Mouse (Mus musculus): ENCODE data around the gene A630023A22Rik. TPM values are rescaled to one million over a fixed set of nuclear protein-coding genes. Genes with fewer than 3 reads are reported as not detected.
A peak's percentile ranks its signal among the peaks of the same experiment; 100 is the strongest.

The A630023A22Rik gene
- polyA plus RNA-seq, 1 experiment from 2014 or later: 0.37 TPM

- ATAC-seq (no peak), DNase-seq (ENCODE audit: low spot score) (no peak)
- Histone ChIP-seq H3K27ac (ENCODE audit: low read length) (no peak overlapping the region), H3K36me3 (ENCODE audit: insufficient read depth, low read length) (no peaks in the 10 kb centered on the region), H3K4me3 (ENCODE audit: low read depth, low read length) (no peak overlapping the region), H3K9ac (replicated peaks; ENCODE audit: low read depth) (no peak overlapping the region), H3K4me1 (ENCODE audit: insufficient read depth, low read depth, low read length) (no peaks in the 10 kb centered on the region), H3K9me3 (ENCODE audit: low read length) (no peaks in the 10 kb centered on the region), H3K27me3 (replicated peaks; ENCODE audit: insufficient read depth, low read length) (no peaks in the 10 kb centered on the region), H3K4me2 (replicated peaks; ENCODE audit: low read depth, low read length) (no peak overlapping the region)
- WGBS: 57% methylated on average over 4 of the region's 4 CpGs
- no peak for TF ChIP-seq EP300 (IDR thresholded peaks at IDR 0.05)
- no peak for TF ChIP-seq CTCF (IDR thresholded peaks at IDR 0.05)
Measured at GRCm38 (mm10) chr14:34078293-34078692, 24.3 kb downstream of the A630023A22Rik start.

GRCm38 (mm10) chr14:34077222-34077621, 25.3 kb downstream of the A630023A22Rik start:
- H3K36me3 ChIP-seq (ENCODE audit: insufficient read depth, low read length): no peaks in the 10 kb centered on the region
- no peaks in the 10 kb centered on the region for H3K9me3 ChIP-seq (ENCODE audit: low read length)
- no peaks in the 10 kb centered on the region for H3K4me1 ChIP-seq (ENCODE audit: insufficient read depth, low read depth, low read length)
- WGBS: 55% methylated on average over 5 of the region's 5 CpGs
- ATAC-seq (no peak), DNase-seq (ENCODE audit: low spot score) (no peak)
- H3K27me3 ChIP-seq (replicated peaks; ENCODE audit: insufficient read depth, low read length): no peaks in the 10 kb centered on the region
- no peak overlapping the region for H3K9ac ChIP-seq (replicated peaks; ENCODE audit: low read depth)
- no peak for TF ChIP-seq CTCF (IDR thresholded peaks at IDR 0.05)
- no peak for TF ChIP-seq EP300 (IDR thresholded peaks at IDR 0.05)
- no peak overlapping the region for H3K4me2 ChIP-seq (replicated peaks; ENCODE audit: low read depth, low read length)
- H3K27ac ChIP-seq (ENCODE audit: low read length): no peak overlapping the region
- H3K4me3 ChIP-seq (ENCODE audit: low read depth, low read length): no peak overlapping the region

- no peak overlapping the region for H3K9ac ChIP-seq (replicated peaks; ENCODE audit: low read depth)
- H3K4me2 ChIP-seq (replicated peaks; ENCODE audit: low read depth, low read length): no peak overlapping the region
- no peak overlapping the region for H3K4me3 ChIP-seq (ENCODE audit: low read depth, low read length)
- H3K4me1 ChIP-seq (ENCODE audit: insufficient read depth, low read depth, low read length): no peaks in the 10 kb centered on the region
- ATAC-seq (no peak), DNase-seq (ENCODE audit: low spot score) (peak; percentile 16)
- H3K9me3 ChIP-seq (ENCODE audit: low read length): no peaks in the 10 kb centered on the region
- no peaks in the 10 kb centered on the region for H3K36me3 ChIP-seq (ENCODE audit: insufficient read depth, low read length)
- no peak for TF ChIP-seq EP300 (IDR thresholded peaks at IDR 0.05)
- TF ChIP-seq CTCF (IDR thresholded peaks at IDR 0.05): no peak
- WGBS: 28% methylated on average over 4 of the region's 4 CpGs
- no peaks in the 10 kb centered on the region for H3K27me3 ChIP-seq (replicated peaks; ENCODE audit: insufficient read depth, low read length)
- no peak overlapping the region for H3K27ac ChIP-seq (ENCODE audit: low read length)
Measured at GRCm38 (mm10) chr14:34075346-34075745, 27.2 kb downstream of the A630023A22Rik start.

- no peak overlapping the region for H3K9ac ChIP-seq (replicated peaks; ENCODE audit: low read depth)
- ATAC-seq (no peak), DNase-seq (ENCODE audit: low spot score) (no peak)
- H3K9me3 ChIP-seq (ENCODE audit: low read length): no peaks in the 10 kb centered on the region
- H3K27me3 ChIP-seq (replicated peaks; ENCODE audit: insufficient read depth, low read length): no peaks in the 10 kb centered on the region
- H3K27ac ChIP-seq (ENCODE audit: low read length): no peak overlapping the region
- H3K4me2 ChIP-seq (replicated peaks; ENCODE audit: low read depth, low read length): no peak overlapping the region
- TF ChIP-seq CTCF (IDR thresholded peaks at IDR 0.05) (no peak), EP300 (IDR thresholded peaks at IDR 0.05) (no peak)
- H3K36me3 ChIP-seq (ENCODE audit: insufficient read depth, low read length): no peaks in the 10 kb centered on the region
- 64% methylated on average over 6 of the region's 6 CpGs for WGBS
- H3K4me3 ChIP-seq (ENCODE audit: low read depth, low read length): no peak overlapping the region
- no peaks in the 10 kb centered on the region for H3K4me1 ChIP-seq (ENCODE audit: insufficient read depth, low read depth, low read length)
Measured at GRCm38 (mm10) chr14:34071665-34072064, 30.9 kb downstream of the A630023A22Rik start.

- Histone ChIP-seq H3K4me2 (replicated peaks; ENCODE audit: low read depth, low read length) (no peak within 1 kb of the TSS), H3K4me3 (ENCODE audit: low read depth, low read length) (no peak within 1 kb of the TSS), H3K27me3 (replicated peaks; ENCODE audit: insufficient read depth, low read length) (no peaks in the 10 kb centered on the region), H3K9ac (replicated peaks; ENCODE audit: low read depth) (no peak within 1 kb of the TSS), H3K36me3 (ENCODE audit: insufficient read depth, low read length) (no peaks in the 10 kb centered on the region), H3K27ac (ENCODE audit: low read length) (no peak within 1 kb of the TSS), H3K9me3 (ENCODE audit: low read length) (no peaks in the 10 kb centered on the region), H3K4me1 (ENCODE audit: insufficient read depth, low read depth, low read length) (no peaks in the 10 kb centered on the region)
- no peak for TF ChIP-seq EP300 (IDR thresholded peaks at IDR 0.05)
- TF ChIP-seq CTCF (IDR thresholded peaks at IDR 0.05): no peak
- no peak for DNase-seq (ENCODE audit: low spot score)
- WGBS: 89% methylated on average over 6 of the region's 6 CpGs
- no peak for ATAC-seq
Measured at GRCm38 (mm10) chr14:34052516-34052915, 50.0 kb downstream of the A630023A22Rik start, which contains the start of gene Antxrl. Gene Antxrl (plus strand): TSS chr14:34052707.

- WGBS: 62% methylated on average over 5 of the region's 5 CpGs
- Histone ChIP-seq H3K9ac (replicated peaks; ENCODE audit: low read depth) (no peak overlapping the region), H3K36me3 (ENCODE audit: insufficient read depth, low read length) (no peaks in the 10 kb centered on the region), H3K4me2 (replicated peaks; ENCODE audit: low read depth, low read length) (no peak overlapping the region), H3K9me3 (ENCODE audit: low read length) (no peaks in the 10 kb centered on the region), H3K4me3 (ENCODE audit: low read depth, low read length) (no peak overlapping the region), H3K27ac (ENCODE audit: low read length) (no peak overlapping the region), H3K27me3 (replicated peaks; ENCODE audit: insufficient read depth, low read length) (no peaks in the 10 kb centered on the region), H3K4me1 (ENCODE audit: insufficient read depth, low read depth, low read length) (no peaks in the 10 kb centered on the region)
- DNase-seq (ENCODE audit: low spot score) (no peak), ATAC-seq (no peak)
- TF ChIP-seq EP300 (IDR thresholded peaks at IDR 0.05): no peak
- no peak for TF ChIP-seq CTCF (IDR thresholded peaks at IDR 0.05)
Measured at GRCm38 (mm10) chr14:34050101-34050779, 52.3 kb downstream of the A630023A22Rik start.
